Mouse (Mus musculus) ES-E14 (cell line): Measurements from ENCODE around the gene Cd247. TPM values are rescaled to one million over a fixed set of nuclear protein-coding genes. Genes with fewer than 3 reads are reported as not detected.

ENCODE experiments used
- DNase-seq: peaks from one replicate; pipeline ENCODE4 v3.0.0-alpha.2; 2013; ENCODE audit warnings: low read depth, low spot score
- H3K27ac ChIP-seq: 2 replicates; pipeline ENCODE4 v1.5.1; 2012; ENCODE audit warnings: low read depth, mild to moderate bottlenecking, low read length, moderate library complexity, mixed read lengths; ENCODE audit not compliant: poor library complexity, insufficient read depth, severe bottlenecking
- H3K36me3 ChIP-seq: 2 replicates; pipeline ENCODE4 v1.6.1; 2012; ENCODE audit warnings: mild to moderate bottlenecking, low read length, moderate library complexity, mixed read lengths; ENCODE audit not compliant: control insufficient read depth, poor library complexity, insufficient read depth, severe bottlenecking
- H3K4me1 ChIP-seq, 2 experiments: fragments of 150-350 bp in 1 of 2; sonication (generic) in 1 of 2; 2 replicates each; pipeline ENCODE4 v1.6.1; 2012; ENCODE audit warnings: low read length in 2 of 2, mild to moderate bottlenecking in 1 of 2, mixed read lengths in 1 of 2; ENCODE audit not compliant: control insufficient read depth in 2 of 2, insufficient read depth in 2 of 2, poor library complexity in 1 of 2
- H3K4me3 ChIP-seq, 2 experiments: fragments of 150-350 bp in 1 of 2; sonication (generic) in 1 of 2; 2 replicates each; pipeline ENCODE4 v1.5.1; 2012; ENCODE audit warnings: low read length in 2 of 2, low read depth in 1 of 2, mild to moderate bottlenecking in 1 of 2, mixed read lengths in 1 of 2; ENCODE audit not compliant: insufficient read depth in 1 of 2, poor library complexity in 1 of 2, severe bottlenecking in 1 of 2
- H3K9ac ChIP-seq: 2 replicates; pipeline ENCODE4 v1.6.1; 2012; ENCODE audit warnings: low read depth, mild to moderate bottlenecking, low read length, mixed read lengths; ENCODE audit not compliant: poor library complexity, insufficient read depth, severe bottlenecking
- H3K9me3 ChIP-seq: fragments of 150-350 bp; sonication (generic); 2 replicates; pipeline ENCODE4 v1.6.1; 2012; ENCODE audit warnings: low read depth, mild to moderate bottlenecking, low read length; ENCODE audit not compliant: control insufficient read depth, insufficient read depth
- CHD2 ChIP-seq: IDR thresholded peaks from 2 replicates; pipeline ENCODE4 v1.6.1; 2014; ENCODE audit warnings: mild to moderate bottlenecking, low read depth, low read length, inconsistent platforms
- HCFC1 ChIP-seq: IDR thresholded peaks from 2 replicates; pipeline ENCODE4 v1.6.1; 2012; ENCODE audit warnings: low read length, inconsistent platforms, borderline replicate concordance; ENCODE audit not compliant: insufficient read depth
- MAFK ChIP-seq: IDR thresholded peaks from 2 replicates; pipeline ENCODE4 v1.6.1; 2014; ENCODE audit warnings: mild to moderate bottlenecking, low read depth, low read length, inconsistent platforms; ENCODE audit not compliant: insufficient read depth
- ZC3H11A ChIP-seq: IDR thresholded peaks from 2 replicates; pipeline ENCODE4 v1.6.1; 2012; ENCODE audit warnings: low read depth, mild to moderate bottlenecking, inconsistent platforms, low read length, borderline replicate concordance
- ZNF384 ChIP-seq: IDR thresholded peaks from 2 replicates; pipeline ENCODE4 v1.6.1; 2012; ENCODE audit warnings: low read depth, low read length, inconsistent platforms
- in situ Hi-C, 2 experiments: fragments of 600-800 bp; cut with MboI; formaldehyde crosslinking; loops; one replicate each; pipeline ENCODE4 v1.15.1; 2025; ENCODE audit warnings: low sequenced_read_pairs in 2 of 2, inconsistent platforms in 1 of 2; ENCODE audit not compliant: unreplicated experiment in 2 of 2
- total RNA-seq: library from RNA; depleted of rRNA; stranded (reverse); fragments of 300-350 nt; gene quantifications from 2 replicates; pipeline ENCODE4 v1.2.3, GENCODE M21; 2012

Cd247 gene
- total RNA-seq, 1 experiment = 6.1 TPM

DNA sequence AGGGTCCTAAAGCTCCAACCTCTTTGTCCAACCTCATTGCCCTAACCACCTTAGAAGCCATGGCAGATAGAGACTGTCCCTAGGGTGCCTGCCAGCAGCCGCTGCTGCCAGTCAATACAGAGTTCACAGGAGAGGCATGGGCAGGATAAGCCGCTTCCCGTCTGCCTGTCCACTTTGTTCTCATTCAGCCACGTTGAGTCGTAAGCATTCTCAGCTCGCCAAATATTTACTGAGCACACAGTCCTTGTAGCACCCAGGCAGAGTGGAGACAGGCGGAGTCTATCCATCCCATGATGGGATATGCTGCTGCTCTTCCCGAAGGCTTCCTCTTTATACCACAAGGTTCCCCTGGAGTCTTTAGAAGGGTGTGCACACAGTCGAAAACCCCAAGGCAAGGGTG is 28.8 kb downstream of the Cd247 start:
- no peak overlapping the region for H3K27ac ChIP-seq
- no peaks in the 10 kb centered on the region for H3K9me3 ChIP-seq
- H3K4me3 ChIP-seq = no peak overlapping the region
- TF ChIP-seq MAFK = no peak
- no peak for TF ChIP-seq ZC3H11A
- TF ChIP-seq CHD2 = no peak
- TF ChIP-seq ZNF384 = no peak
- no peaks in the 10 kb centered on the region for H3K4me1 ChIP-seq
- DNase-seq = no peak
- H3K9ac ChIP-seq = no peak overlapping the region
- H3K36me3 ChIP-seq = no peaks in the 10 kb centered on the region
- in situ Hi-C loops = no loop called here

DNA sequence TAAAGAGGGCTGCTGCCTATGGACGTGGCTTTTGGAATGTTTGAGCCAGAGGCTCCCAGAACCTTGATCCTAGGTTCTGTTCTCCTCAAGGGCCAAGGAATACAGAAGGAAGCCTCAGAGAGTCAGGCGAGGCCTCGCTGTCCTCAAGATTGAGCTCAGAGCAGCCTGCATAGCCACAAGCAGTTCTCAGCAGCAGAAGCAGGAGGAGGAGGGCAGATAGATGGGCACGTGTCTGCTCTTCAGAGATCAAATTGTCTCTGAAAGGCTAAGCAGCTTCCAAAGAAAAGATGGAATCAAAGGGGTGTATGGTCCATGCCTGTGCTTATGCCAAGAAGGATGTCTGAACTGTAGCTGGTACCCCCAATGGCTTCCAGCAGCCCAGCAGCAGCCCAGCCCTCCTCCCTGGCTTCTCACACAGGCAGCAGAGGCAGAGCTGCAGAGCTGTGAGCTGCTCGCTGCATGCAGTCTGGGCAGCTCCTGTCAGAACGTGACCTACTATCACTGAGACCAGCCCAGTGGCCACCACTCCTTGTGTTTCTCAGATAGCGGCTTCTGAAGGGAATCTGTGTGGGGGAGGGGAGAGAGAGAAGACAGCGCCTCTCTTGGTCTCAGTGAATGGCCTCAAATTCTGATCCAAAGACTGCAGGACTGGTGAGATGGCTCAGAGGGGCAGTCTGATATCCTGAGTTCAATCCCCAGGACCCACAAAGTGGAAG is 29.8 kb downstream of the Cd247 start:
- Histone ChIP-seq H3K9me3 (no peaks in the 10 kb centered on the region), H3K27ac (no peak overlapping the region), H3K36me3 (no peaks in the 10 kb centered on the region), H3K4me1 (no peaks in the 10 kb centered on the region), H3K4me3 (no peak overlapping the region), H3K9ac (no peak overlapping the region)
- DNase-seq = no peak
- no peak for TF ChIP-seq CHD2
- no peak for TF ChIP-seq MAFK
- no peak for TF ChIP-seq HCFC1
- TF ChIP-seq ZC3H11A = no peak
- TF ChIP-seq ZNF384 = no peak
- in situ Hi-C loops = no loop called here

DNA sequence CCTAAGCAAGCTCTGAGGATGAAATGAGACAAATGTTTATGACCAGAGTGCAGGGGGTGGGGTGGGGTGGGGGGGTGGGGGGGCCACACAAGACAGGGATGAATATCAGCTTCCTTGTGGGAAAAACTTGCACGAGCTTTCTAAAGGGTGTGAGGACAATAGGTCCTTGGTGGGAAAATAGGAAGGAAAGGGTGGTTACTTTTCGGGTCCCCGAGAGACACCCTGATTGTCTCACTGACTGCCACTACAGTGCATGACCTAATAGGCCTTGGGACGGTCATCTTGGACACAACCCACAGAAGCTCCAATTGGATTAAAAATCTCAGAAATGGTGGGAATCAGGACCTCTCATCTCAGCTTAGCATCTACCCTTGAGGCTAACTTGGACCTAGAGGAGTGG is 30.7 kb downstream of the Cd247 start:
- Histone ChIP-seq H3K9ac (no peak overlapping the region), H3K9me3 (no peaks in the 10 kb centered on the region), H3K4me3 (no peak overlapping the region), H3K4me1 (no peaks in the 10 kb centered on the region), H3K27ac (no peak overlapping the region), H3K36me3 (no peaks in the 10 kb centered on the region)
- in situ Hi-C loops = no loop called here
- DNase-seq = no peak
- TF ChIP-seq ZNF384 (no peak), HCFC1 (no peak), MAFK (no peak), ZC3H11A (no peak), CHD2 (no peak)

DNA sequence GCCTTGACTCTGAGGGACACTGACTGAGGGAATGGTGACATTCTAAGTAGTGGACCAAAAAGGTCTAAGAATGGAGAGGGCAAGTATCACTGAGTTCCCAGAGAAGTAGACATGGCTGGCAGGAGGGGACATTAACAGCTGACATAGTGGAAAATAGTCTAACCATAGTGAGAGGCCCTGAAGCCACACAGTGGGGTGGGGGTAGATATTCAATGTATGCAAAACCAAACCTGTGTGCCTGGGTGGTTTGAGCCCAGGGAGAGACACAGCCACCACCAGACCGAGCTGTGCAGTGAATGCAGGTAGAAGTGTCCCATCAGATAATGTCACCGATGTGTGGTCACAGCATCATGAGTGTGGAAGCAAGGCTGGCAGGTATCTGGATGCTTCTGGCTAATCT is 33.5 kb downstream of the Cd247 start:
- TF ChIP-seq CHD2 = no peak
- TF ChIP-seq ZNF384 = no peak
- TF ChIP-seq MAFK = no peak
- no peak for TF ChIP-seq HCFC1
- TF ChIP-seq ZC3H11A = no peak
- no peak for DNase-seq
- H3K4me1 ChIP-seq = no peaks in the 10 kb centered on the region
- no peak overlapping the region for H3K4me3 ChIP-seq
- in situ Hi-C loops = no loop called here
- H3K36me3 ChIP-seq = no peaks in the 10 kb centered on the region
- H3K27ac ChIP-seq = no peak overlapping the region
- no peaks in the 10 kb centered on the region for H3K9me3 ChIP-seq
- no peak overlapping the region for H3K9ac ChIP-seq

DNA sequence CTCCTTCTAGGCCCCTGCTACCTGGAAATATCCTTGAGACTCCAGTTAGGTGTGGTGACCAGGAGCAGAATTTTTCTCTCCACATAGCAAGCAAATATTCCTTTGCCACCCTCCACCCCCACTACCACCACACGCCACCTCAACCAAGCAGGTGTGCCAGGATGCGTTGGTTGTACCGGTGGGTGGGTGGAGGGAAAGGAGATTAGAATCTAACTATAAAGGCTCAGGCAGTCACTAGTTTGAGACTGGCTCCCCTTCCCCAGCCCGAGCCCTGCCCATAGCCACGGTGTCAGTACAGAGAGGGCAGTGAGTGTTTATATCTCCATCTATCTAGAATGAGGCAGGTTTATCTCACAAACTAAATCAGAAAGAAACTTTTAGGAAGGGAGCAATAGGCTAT is 39.7 kb downstream of the Cd247 start:
- no peak overlapping the region for H3K4me3 ChIP-seq
- in situ Hi-C loops = no loop called here
- TF ChIP-seq MAFK = no peak
- no peak for TF ChIP-seq HCFC1
- TF ChIP-seq CHD2 = no peak
- no peak for TF ChIP-seq ZC3H11A
- no peak for TF ChIP-seq ZNF384

More for the DNA sequence above, 39.7 kb downstream of the Cd247 start:
- DNase-seq = no peak
- Histone ChIP-seq H3K4me1 (no peaks in the 10 kb centered on the region), H3K9ac (no peak overlapping the region), H3K27ac (no peak overlapping the region), H3K9me3 (no peaks in the 10 kb centered on the region), H3K36me3 (no peaks in the 10 kb centered on the region)
